Mouse (Mus musculus) erythroblast, embryonic 14.5 days (primary cell): ENCODE measurements around the gene Gm5136.

ENCODE experiments used
- GATA1 ChIP-seq: IDR thresholded peaks from 2 replicates; pipeline ENCODE4 v1.6.1; 2012; ENCODE audit warnings: low read length, inconsistent platforms, mixed read lengths
- TAL1 ChIP-seq: IDR thresholded peaks from 3 replicates; pipeline ENCODE4 v1.6.1; 2012; ENCODE audit warnings: low read length, inconsistent platforms, mixed read lengths

- TF ChIP-seq TAL1 (no peak), GATA1 (no peak)
Observed at GRCm38 (mm10) chr10:108690954-108691353, 9.0 kb downstream of the Gm5136 start.
